Mouse (Mus musculus) left cerebral cortex, adult 9 months (tissue): Measurements from ENCODE around the gene Gramd1b.

Experiments used
- DNase-seq, 2 experiments: peaks; one replicate each; pipeline ENCODE4 v3.0.0; 2022; ENCODE audit warnings: low spot score in 2 of 2

The Gramd1b gene

DNA sequence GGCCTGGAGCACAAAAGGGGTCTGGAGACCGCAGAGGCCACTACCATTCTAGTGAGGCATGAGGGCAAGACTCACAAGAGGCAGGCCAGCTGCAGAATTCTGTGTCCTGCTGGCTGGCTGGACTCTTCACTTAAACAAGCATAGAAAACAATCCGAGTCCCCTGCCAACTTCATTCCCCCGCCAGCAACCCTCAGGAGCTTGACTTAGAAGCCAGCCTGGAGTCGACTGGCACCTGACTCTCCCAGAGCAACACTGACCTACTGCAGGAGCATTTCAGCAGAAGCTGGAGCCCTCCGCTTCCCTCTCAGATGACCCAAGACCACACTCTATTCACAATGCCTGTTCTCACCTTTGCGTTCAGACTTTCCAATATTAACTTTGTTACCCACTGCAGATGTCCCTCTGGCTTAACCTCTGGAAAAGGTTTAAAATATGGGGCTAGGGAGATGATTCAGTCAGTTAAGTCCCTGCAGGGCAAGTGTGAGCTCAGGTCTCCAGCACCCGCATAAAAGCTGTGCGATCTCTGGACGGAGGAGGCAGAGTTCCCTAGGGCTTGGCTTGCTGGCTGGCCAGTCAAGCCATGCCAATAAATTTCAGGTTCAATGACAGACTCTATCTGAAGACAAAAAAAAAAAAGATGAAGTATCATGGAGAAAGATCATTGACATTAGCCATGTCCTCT lies 104.8 kb downstream of the Gramd1b start:
- no peak for DNase-seq

DNA sequence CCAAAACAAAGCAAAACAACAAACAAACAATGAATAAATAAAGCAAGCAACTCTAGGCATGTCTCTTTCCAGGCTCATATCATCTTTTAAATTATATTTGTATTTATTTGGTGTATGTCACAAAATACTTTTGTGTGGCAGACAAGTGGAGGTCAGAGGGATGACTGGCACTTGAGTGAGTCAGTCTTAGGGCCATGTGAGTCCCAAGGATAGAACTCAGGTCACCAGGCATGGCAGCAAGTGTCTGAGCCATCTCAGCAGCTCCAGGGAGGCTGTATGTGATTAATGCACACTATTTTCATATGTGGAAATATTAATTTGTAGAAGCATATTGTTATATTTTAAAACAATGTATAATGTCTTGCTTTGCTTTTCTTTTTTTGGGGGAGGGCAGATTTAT lies 106.3 kb downstream of the Gramd1b start:
- no peak for DNase-seq

DNA sequence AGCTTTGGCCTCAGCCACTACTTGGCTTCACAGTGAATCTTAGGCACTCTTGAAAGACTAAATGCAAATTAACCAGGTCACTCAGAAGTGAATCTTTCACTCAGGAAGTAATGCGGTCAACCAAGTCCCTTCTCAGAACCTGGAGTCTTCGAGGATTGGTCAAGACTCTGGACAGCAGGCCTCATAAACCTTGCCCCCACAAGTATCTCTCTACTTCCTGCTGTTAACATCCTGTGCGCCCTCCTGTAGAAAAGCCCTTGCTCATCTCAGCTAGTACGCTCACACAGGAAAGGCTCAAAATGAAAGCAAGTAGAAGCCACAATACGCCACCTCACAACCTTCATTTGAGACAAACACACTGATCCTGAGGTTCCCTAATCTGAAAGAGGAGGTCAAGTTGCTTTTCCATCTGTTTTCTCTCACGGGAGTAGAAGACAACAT lies 107.7 kb downstream of the Gramd1b start:
- no peak for DNase-seq

DNA sequence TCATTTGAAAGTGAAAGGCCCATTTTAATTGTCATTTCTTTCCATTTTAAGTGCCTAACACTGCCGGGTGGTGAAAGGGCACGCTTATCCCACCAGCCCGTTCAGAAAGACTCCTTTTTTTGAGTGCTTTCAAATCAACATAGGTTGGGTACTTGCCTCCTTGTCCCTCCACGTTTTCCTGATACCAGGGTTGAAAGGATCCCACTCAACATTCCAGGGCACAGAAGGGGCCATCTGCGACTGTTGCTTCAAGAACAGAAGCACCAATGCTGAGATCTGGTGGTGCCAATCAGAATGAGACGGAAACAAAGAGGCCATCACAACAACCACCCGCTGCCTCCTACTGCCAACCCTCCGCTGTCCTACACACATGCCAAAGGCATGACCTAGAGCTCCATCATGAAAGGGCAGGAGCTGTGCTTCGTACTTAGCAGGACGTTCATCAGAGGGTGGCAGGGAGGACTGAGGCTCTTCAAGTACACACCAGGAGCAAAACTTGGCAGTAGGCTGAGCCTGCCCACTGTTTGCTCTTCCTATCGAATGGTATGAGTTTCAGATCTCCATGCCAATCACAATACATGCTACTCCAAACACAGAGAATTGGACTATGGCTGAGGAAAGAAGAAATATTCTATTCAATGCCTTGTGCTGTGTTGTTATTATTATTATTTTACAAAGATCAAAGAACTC lies 108.7 kb downstream of the Gramd1b start:
- no peak for DNase-seq

DNA sequence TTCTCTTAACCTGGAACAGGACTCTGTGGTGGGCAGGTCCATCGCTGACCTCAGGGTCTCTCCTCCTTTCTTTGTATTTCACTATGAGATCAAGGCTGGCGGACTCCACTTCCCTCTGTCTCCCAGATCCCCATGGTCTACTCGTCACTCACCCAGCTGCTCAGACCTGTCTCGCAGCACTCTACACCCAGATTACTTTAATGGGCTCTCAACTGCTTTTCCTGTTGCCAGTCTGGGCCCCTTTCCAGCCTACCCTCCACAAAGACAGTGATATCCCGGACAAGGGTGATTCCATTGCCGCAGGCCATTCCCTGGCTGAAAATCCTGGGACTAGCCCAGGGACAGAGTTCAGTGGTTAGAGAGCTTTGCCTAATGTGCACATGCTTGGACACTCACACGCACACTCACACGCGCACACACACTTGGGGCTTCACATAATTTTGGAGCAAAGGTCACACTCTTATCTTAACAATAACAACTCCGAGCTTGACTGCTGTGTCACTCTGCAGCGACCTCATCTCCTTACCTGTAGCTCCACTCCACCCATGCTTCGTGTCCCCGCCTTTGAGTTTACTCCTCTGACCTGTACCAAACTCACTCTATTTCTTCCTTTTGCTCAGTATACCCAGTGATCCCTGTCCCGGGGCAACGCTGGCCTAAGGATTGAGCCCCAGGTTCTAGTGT lies 110.4 kb downstream of the Gramd1b start:
- DNase-seq: no peak

DNA sequence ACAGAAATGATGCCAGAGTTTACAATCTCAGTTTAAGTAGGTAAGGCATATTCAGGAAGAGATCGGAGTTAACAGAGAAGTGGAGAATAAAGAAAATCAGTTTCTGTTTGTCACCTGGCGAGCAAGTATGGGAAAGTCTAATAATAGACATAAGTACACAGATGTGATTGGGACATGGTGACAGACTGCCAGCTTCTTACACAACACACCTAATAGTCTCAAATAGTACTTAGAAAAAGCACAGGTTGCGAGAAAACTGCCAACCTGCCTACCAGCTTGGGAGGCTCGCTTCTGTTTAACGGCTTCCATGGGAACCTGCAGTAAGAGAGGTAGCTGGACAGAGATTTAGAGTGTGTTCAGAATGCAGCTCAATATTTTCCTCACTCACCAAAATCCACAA lies 112.4 kb downstream of the Gramd1b start:
- DNase-seq: no peak

DNA sequence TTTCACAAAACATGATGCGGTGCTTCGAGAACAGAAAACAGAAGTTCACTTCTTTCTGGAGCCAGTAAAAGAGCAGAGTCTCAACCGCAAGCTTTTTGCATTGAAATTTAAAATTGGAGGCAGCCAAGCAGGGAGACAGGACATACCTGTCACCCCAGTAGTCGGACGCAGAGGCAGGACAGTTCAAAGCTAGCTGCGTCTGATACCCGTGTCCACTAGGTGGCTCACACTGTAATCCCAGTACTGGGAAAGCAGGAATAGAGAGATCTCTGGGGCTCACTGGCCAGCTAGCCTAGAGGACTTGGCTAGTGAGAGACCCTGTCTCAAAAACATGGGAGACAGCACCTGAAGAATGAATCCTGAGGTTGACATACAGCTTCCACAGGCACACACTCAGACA lies 115.0 kb downstream of the Gramd1b start:
- no peak for DNase-seq

DNA sequence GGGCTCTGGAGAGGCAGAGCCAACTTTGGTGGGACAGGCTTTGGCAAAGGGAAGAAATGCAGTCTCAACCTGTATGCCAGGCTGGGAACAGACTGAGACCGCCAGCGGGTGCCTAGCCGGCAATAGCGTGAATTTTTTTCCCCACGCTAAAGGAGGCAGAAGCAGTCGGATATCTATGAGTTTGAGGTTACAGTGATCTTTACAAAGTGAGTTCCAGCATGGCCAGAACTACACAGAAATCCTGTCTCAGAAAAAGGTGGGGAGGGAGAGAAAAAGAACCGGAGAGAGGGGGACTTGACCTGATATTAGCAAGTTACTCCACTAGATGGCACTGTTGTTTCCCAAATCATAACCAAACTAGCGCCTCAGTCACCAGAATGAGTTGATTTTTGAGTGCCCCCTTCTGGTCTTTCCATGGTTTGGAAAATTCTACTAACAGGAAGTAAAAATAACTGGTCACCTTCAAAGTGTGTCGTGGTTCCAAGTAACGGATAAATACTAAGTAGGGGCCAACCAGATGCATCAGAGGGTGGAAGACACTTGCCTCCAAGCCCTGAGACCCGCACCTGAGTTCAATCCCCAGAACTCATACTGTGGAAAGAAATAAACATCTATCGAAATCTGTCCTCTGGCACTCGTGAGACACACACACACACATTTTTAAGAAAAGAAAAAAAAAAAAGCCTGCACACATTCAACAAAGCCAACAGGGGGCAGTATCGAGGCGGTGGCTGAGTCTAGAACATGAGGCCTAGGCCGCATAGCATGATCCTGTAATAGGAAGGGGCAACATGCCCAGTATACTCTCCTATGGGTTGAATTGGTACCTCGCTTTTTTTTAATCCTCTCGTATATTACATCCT lies 116.0 kb downstream of the Gramd1b start:
- DNase-seq: peak in 1 of 2 experiments; percentile 88

DNA sequence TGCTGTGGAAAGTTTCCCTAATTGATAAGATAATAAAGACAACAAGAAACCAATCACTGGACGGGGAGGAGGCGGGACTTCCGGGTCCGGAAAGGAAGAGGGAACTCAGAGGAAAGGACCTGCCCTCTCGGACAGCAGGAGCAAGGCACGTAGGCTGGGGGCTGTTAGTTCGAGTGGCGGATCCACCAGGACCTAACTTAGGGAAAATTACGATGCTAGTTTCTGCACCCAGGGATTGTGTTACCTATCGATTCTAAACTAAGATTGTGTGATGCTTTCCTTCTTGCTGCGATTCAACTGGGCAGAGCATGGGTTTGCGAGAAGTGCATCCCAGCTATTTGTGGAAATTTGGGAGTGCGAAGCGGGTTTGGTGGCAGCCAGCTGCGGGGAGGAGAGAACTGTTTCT lies 116.7 kb downstream of the Gramd1b start:
- peak in 1 of 2 experiments; percentile 75 for DNase-seq

DNA sequence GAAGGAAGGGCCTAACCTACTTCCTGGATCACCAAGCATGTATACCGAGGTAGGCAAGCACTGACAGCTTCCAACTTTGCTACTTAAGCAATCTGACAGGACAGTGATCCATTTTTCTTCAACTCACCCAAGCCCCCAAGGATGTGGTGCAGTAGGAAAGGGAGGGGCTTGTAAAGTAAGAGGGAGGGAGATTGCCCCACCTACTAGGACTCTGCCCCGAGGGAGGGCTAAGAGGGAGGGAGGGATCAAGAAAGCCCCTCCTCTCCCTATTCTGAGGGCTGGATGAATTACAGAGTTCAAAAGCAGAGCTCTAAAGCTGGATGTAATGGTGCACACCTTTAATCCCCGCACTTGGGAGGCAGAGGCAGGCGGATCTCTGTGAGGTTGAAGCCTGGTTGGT lies 117.6 kb downstream of the Gramd1b start:
- no peak for DNase-seq

DNA sequence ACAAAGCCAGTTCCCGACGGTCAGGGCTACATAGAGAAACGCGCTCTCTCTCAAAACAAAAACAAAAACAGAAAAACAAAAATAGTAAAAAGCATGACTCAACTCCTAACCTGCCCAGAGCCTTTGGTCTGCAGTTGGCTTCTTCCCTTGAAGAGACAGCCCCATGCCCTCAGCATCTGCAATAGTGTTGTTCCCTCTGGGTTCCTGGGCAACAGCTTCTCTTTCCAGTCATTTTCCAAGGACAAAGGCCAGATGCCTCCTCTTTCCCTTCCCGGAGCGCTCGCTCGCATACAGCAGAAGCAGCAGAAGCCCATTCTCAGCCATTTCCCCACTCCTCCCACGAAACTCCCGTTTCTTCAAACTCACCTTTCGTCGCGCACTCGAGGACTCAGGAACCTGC lies 118.3 kb downstream of the Gramd1b start:
- DNase-seq: no peak

DNA sequence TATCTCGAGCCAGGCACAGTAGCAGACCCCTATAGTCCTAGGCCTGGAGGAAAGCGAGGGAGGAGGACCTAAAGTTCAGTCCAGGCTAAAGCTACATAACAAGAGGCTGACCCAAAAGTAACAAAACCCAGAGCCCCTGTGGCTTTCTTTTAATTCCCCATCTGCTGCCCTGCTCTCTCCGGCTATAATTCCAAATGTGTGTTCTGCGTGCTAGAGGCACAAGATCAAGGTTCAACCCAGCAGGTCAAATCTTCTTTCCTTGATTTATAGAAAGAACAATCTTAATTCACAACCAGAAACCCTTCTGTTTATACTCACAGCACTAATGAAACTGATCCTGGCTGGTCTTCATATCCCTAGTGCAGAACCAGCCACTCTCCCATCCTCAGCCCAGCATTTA lies 118.9 kb downstream of the Gramd1b start:
- no peak for DNase-seq

DNA sequence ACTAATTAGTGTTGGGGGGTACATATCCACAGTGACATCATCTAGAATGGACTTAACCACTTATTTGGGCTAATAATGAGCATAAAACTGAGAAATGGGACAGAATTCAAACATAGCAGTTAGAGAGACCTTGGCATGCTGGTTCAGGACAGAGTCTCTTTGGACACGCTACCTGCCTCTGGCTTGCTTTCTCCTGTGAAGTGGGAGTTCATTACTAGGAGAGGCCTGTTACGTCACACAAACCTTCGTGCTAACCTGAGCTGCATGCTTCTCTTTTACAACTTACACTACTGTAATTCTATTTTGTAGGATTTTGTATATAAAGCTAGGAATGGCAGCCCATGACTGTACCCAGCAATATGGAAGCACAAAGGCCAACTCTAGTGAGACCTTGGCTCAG lies 120.3 kb downstream of the Gramd1b start:
- no peak for DNase-seq

DNA sequence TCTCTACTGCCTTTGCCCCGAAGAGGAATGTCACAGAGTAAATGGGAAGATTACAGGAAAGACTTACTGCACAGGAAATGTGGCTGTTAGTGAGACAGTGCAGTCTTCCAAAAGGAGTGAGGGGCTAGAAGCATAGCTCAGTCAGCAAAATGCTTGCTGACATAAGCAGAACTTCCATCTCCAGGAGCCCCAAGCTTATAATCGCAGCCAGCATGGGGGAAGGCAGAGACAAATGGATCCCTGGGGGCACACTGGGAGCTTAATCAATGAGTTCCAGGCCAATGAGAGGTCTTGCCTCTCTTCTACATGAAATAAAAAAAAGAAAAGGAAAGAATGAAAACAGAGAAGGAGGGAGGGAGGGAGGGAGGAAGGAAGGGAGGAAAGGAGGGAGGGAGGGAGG lies 122.1 kb downstream of the Gramd1b start:
- no peak for DNase-seq

DNA sequence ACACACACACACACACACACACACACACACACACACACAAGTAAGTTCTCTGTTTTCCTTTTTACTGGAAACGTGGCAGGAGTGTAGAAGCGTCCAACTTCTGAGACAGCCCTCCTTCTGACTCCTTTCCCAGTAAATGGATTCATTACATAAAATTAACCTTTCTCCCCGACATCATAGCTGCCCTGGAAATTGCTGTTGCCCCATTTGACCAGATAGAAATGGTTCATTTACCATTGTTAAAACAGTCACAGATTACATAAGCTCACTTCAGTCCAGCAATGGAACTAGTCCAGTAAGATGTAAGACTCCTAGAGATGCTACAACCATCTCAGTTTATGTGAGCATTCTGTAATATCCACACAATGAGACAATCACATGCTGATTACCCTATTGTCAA lies 122.8 kb downstream of the Gramd1b start:
- DNase-seq: no peak

DNA sequence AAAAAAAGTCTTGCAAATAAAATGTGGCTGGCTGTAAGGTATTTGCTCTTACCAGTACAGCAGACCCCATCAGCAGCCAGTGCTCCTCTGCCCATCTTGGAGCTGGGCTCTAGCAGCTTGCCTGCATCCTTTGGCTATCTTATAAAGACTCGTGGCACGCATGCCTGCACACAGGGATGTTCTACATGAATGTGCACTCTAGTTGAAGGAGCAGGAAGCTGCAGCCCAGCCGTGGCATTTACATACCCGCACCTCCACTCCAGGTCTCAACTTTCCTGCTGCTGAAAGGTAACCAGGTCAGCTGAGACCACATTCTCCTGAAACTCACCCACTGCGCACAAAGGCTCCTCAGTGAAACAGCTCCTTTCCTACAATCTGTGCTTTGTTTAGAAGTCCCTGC lies 123.3 kb downstream of the Gramd1b start:
- no peak for DNase-seq

DNA sequence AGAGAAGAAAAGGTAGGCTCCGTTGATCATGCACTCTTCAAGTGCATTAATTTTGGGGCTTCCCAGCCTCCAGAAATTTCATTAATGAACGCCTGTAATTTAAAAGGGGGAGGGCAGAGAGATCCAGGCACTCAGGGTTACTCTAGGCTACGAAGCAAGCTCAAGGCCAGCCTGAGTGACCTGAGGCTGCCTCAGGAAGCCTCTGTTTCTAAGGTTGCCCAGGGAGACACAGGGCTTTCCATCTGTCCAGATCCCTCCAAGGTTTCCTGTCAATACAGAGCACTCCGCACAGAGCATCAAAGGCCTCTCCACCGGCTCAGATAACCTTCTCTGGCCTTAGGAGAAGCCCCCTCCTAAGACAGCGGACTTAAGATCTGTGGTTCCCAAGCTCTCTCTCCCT lies 125.4 kb downstream of the Gramd1b start:
- DNase-seq: no peak

DNA sequence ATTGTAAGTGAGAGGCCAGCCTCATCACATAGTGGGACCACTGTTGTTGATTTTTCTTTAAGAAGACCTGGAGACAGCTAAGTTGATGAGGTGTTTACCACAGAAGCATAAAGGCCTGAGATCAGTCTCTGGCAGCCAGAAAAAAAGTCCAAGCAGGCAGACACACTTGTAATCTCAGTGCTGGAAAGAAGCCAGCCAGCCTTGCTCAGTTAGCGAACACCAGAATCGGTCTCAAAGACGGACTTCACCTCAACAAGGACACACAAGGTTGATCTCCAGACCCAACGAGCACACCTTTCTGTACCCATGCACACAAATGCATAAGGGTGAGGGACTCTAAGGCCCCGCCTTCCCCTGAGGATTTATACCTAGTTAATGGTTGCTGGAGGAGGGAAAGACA lies 125.9 kb downstream of the Gramd1b start:
- DNase-seq: no peak

DNA sequence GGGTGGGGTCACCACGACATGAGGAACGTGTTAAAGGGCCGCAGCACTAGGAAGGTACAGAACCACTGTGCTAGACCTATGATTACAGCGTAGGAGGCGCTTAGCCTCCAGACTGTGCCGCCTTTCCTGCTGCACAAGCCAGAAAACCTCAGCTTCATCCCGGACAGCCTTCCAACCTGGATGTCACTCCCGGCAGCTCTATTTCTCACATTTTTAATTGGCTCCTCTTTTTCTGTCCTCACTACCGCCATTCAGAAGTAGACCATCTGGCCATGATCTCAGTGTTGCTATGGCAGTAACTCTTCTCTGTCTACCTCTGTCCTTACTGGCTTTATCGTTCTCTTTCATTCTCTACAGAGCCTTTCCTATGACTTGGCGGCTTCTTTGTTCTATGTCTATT lies 126.5 kb downstream of the Gramd1b start:
- DNase-seq: peak in 1 of 2 experiments; percentile 71

DNA sequence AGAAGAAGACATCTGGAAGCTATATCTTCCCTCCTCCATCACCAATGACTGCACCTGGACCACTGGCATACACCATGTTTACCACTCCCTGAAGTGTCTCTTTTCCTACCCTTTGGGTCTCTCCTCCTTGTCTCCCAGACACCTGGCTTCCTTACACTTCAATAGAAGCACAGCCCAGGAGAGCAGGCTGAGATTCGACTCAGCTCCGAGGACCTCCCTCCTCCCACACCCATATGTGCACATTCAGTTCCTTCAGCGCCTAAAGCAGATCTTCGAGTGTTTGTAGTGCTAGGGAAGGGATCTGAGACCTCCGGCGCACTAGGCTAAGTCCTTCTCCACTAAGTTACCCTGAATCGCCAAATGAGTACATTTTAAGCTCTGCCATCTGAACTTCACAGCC lies 127.4 kb downstream of the Gramd1b start:
- peak in 1 of 2 experiments; percentile 59 for DNase-seq

DNA sequence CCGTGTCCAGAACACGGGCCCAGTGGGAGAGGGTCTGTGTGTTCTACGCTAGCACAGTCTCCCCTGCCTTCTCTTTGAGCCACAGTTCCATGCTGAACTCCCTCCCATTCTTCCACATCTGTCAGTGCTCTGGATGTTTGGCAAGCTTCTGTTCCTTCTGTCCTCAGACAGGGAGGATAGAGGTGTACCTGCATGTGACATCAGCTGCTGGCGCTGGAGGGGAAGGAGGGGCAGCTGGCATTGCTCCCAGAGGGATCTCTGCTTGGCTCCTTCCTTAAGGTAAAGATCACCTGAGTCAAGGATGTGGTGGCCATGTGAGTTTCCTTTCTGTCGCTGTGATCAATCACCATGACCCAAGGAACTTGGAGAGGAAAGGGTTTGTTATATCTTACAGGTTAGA lies 129.4 kb downstream of the Gramd1b start:
- no peak for DNase-seq

DNA sequence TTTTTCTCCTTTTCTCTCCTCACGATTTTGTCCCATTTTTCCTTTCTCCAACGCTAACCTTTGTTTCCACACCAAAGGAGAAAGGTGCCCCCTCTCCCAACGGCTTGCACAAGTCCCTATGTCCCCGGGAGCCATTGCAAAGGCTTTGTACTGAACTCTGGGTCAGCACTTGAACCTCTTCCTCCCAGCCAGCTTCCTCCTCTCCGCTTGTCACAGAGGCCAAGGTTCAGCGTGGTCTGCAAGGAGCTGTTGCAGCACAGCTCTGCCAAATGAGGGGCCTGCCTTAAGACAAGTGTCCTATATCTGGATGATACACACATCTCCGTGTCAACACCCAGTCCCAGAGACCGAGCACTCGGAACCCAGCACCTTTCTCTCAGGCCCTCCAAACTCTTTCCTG lies 130.3 kb downstream of the Gramd1b start:
- DNase-seq: no peak
